Mouse (Mus musculus) heart, adult 2 months (tissue): ENCODE data around the gene Dnajc7. TPM values are rescaled to one million over a fixed set of nuclear protein-coding genes. Genes with fewer than 3 reads are reported as not detected.

Experiments used
- DNase-seq, 2 experiments: peaks; one replicate each; pipeline ENCODE4 v3.0.0; 2021
- H3K27ac ChIP-seq: fragments of 200-600 bp; 2 replicates; pipeline ENCODE4 v1.8.1; 2022
- H3K27me3 ChIP-seq: fragments of 200-500 bp; 2 replicates; pipeline ENCODE4 v1.6.1; 2012; ENCODE audit warnings: mild to moderate bottlenecking, low read length, inconsistent platforms, mixed read lengths; ENCODE audit not compliant: control insufficient read depth, insufficient read depth
- H3K36me3 ChIP-seq: fragments of 200-500 bp; 2 replicates; pipeline ENCODE4 v1.6.1; 2012; ENCODE audit warnings: low read length, inconsistent platforms; ENCODE audit not compliant: control insufficient read depth, insufficient read depth
- H3K4me1 ChIP-seq: fragments of 200-500 bp; 2 replicates; pipeline ENCODE4 v1.6.1; 2011; ENCODE audit warnings: low read length; ENCODE audit not compliant: control insufficient read depth, insufficient read depth
- H3K4me3 ChIP-seq: fragments of 200-600 bp; 2 replicates; pipeline ENCODE4 v1.8.1; 2022
- H3K79me2 ChIP-seq: fragments of 200-500 bp; replicated peaks from 2 replicates; pipeline ENCODE4 v1.6.1; 2012; ENCODE audit warnings: mild to moderate bottlenecking, inconsistent platforms, low read length, moderate library complexity, mixed read lengths; ENCODE audit not compliant: control insufficient read depth, insufficient read depth
- H3K9ac ChIP-seq: fragments of 200-500 bp; 2 replicates; pipeline ENCODE4 v1.6.1; 2012; ENCODE audit warnings: low read depth, mild to moderate bottlenecking, control low read depth, inconsistent platforms, low read length, mixed read lengths
- CTCF ChIP-seq: fragments of 200-600 bp; IDR thresholded peaks from 2 replicates; pipeline ENCODE4 v1.8.1; 2022; ENCODE audit warnings: antibody characterized with exemption, mild to moderate bottlenecking, moderate library complexity
- EP300 ChIP-seq: fragments of 200-500 bp; IDR thresholded peaks from 2 replicates; pipeline ENCODE4 v1.6.1; 2011; ENCODE audit warnings: low read depth, low read length, control low read depth; ENCODE audit not compliant: insufficient read depth
- POLR2A ChIP-seq: fragments of 200-500 bp; IDR thresholded peaks from 2 replicates; pipeline ENCODE4 v1.6.1; 2011; ENCODE audit warnings: mild to moderate bottlenecking, low read depth, low read length, control low read depth; ENCODE audit not compliant: insufficient read depth
- WGBS: fragments of 180-500 bp; shearing (Covaris S2); methylation state at CpG from one replicate; pipeline ENCODE4 v1.1.7; 2018; 5-methylcytosine and 5-hydroxymethylcytosine counted together
- intact Hi-C: fragments of 180-260 bp; cut with DNase I; formaldehyde crosslinking; loops from one replicate; pipeline ENCODE4 v1.15.1; 2025
- polyA plus RNA-seq: library from polyadenylated mRNA; depleted of rRNA; stranded (reverse); fragments of >200 nt; gene quantifications from 2 replicates; pipeline ENCODE4 v1.2.3, GENCODE M21; 2012
- total RNA-seq, 2 experiments: library from RNA; stranded (reverse); gene quantifications; 2 replicates each; pipeline ENCODE4 v1.2.3; 2021

The Dnajc7 gene
- total and polyA plus RNA-seq, 3 experiments = 46.1 to 121 (median 107) TPM

DNA sequence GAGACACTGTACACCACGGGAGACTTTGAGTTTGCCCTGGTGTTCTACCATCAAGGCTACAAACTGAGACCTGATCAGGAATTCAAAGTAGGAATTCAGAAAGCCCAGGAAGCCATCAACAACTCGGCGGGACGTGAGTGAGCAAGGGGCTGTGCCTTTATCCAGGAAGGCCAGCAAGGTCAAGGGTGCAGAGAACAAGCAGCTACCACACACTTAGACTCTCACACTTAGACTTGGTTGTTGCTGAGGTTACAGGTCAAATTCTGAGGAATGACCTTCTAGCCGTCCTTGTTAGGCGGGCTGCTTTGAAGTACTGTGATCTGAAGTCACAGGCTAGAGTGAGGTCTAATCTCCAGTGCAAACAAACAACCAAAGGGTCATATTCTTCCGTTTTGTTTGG lies 60.5 kb downstream of the Dnajc7 start:
- H3K27me3 ChIP-seq = no peaks in the 10 kb centered on the region
- intact Hi-C loops = loop anchor here (5.0 kb wide), 2 partner anchors 47 to 197 kb away; no protein-coding TSS in a partner anchor
- H3K4me1 ChIP-seq = no peaks in the 10 kb centered on the region; the same call in 1 of the 2 replicates
- no peaks in the 10 kb centered on the region for H3K79me2 ChIP-seq
- WGBS = 58% methylated on average over 7 of the region's 7 CpGs
- DNase-seq = no peak
- TF ChIP-seq CTCF (no peak), POLR2A (no peak), EP300 (no peak)
- H3K36me3 ChIP-seq = no peaks in the 10 kb centered on the region
- H3K4me3 ChIP-seq = no peak overlapping the region
- H3K9ac ChIP-seq = no peak overlapping the region
- H3K27ac ChIP-seq = no peak overlapping the region

DNA sequence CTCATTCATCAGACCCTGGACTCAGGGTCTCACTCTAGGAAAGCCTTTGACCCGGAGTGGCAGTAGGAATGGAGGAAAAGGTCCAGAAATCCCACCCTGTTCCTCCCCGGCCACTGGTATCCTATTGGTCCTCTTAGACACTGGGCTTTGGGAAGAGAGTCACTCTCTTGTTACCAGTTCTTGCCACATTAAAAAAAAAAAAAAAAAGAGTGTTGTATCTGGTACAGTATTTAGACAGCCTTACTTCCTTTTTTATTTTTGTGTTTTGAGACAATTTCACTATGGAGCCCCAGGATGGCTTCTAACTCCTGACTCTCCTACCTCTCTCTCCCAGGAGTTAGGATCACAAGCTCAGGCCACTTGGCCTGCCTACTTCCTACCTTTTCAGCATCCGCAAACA lies 62.4 kb downstream of the Dnajc7 start:
- Histone ChIP-seq H3K4me3 (no peak overlapping the region), H3K27me3 (no peaks in the 10 kb centered on the region), H3K9ac (no peak overlapping the region), H3K27ac (no peak overlapping the region), H3K4me1 (no peaks in the 10 kb centered on the region; the same call in 1 of the 2 replicates), H3K79me2 (no peaks in the 10 kb centered on the region), H3K36me3 (no peaks in the 10 kb centered on the region)
- intact Hi-C loops = loop anchor here (5.0 kb wide), 2 partner anchors 45 to 195 kb away; no protein-coding TSS in a partner anchor
- TF ChIP-seq EP300 = no peak
- TF ChIP-seq POLR2A = no peak
- TF ChIP-seq CTCF = no peak
- 77% methylated on average over 3 of the region's 3 CpGs for WGBS
- no peak for DNase-seq

DNA sequence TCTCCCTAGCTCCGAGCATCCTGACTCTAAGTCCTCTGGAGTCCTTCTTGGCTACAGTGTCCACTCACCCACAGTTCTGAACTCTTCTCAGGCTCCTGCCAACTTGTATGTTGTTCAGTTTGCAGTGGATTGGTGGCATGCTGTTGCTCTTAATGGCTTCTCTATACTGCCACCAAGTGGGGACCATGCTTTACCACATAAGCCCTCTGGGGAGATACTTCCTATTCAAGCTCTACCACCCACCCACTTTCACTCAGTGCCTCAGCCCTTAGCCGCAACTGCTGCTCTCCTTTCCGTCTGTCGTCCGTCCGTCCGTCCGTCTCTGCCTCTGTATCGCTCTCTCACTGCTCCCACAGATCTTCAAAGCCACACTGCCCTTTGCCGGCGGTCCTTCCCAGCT lies 64.4 kb downstream of the Dnajc7 start:
- Histone ChIP-seq H3K9ac (peak overlapping the region; percentile 44; the same call in 1 of the 2 replicates), H3K27ac (no peak overlapping the region), H3K27me3 (no peaks in the 10 kb centered on the region), H3K79me2 (no peaks in the 10 kb centered on the region), H3K4me1 (no peaks in the 10 kb centered on the region; the same call in 1 of the 2 replicates), H3K36me3 (no peaks in the 10 kb centered on the region), H3K4me3 (no peak overlapping the region)
- intact Hi-C loops = loop anchor here (2.0 to 5.0 kb wide), 4 partner anchors 43 to 193 kb away; no protein-coding TSS in a partner anchor
- WGBS = 12% methylated on average over 11 of the region's 11 CpGs
- no peak for TF ChIP-seq POLR2A
- peak; percentile 78 for TF ChIP-seq CTCF
- peak in 1 of 2 experiments; percentile 61 for DNase-seq

DNA sequence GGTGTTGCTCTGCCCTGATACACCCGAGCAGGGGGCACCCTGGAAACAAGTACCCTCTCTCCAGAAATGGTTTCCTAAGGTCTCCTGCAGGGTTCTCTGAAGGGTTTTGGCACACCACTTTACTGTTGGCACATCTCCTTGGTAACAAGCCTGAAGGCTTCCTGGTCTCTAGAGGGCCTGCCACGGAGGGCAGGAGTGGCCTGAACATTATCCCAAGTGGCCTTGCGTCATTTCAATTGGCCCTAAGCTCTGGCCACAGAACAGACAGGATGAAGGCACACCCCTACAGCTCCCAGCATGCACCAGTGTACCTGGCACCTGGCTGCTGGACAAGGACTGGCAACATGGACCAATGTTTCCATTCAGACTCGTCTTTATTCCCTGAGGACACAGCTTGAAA lies 67.1 kb downstream of the Dnajc7 start:
- Histone ChIP-seq H3K36me3 (no peaks in the 10 kb centered on the region), H3K27me3 (no peaks in the 10 kb centered on the region), H3K4me3 (no peak overlapping the region), H3K9ac (no peak overlapping the region), H3K4me1 (no peaks in the 10 kb centered on the region; the same call in 1 of the 2 replicates), H3K27ac (no peak overlapping the region), H3K79me2 (no peaks in the 10 kb centered on the region)
- DNase-seq = no peak
- TF ChIP-seq EP300 = no peak
- no peak for TF ChIP-seq POLR2A
- TF ChIP-seq CTCF = no peak
- intact Hi-C loops = no loop called here
- WGBS = 68% methylated on average over 4 of the region's 4 CpGs

DNA sequence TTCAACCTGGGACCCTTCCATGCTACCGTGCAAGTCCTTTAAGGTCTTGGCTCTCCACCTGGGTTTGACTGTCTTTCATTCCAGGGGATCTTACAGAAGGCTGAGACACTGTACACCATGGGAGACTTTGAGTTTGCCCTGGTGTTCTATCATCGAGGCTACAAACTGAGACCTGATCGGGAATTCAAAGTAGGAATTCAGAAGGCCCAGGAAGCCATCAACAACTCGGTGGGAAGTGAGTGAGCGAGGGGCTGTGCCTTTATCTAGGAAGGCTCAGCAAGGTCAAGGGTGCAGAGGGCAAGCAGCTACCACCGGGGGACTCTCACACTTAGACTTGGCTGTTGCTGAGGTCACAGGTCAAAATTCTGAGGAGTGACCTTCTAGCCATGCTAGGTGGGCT lies 69.9 kb downstream of the Dnajc7 start:
- intact Hi-C loops = no loop called here
- Histone ChIP-seq H3K4me3 (no peak overlapping the region), H3K27ac (no peak overlapping the region), H3K4me1 (peaks cover 3% of the 10 kb centered on the region), H3K79me2 (no peaks in the 10 kb centered on the region), H3K27me3 (no peaks in the 10 kb centered on the region), H3K36me3 (no peaks in the 10 kb centered on the region), H3K9ac (no peak overlapping the region)
- no peak for DNase-seq
- TF ChIP-seq CTCF (no peak), POLR2A (no peak), EP300 (no peak)
- 64% methylated on average over 6 of the region's 6 CpGs for WGBS

DNA sequence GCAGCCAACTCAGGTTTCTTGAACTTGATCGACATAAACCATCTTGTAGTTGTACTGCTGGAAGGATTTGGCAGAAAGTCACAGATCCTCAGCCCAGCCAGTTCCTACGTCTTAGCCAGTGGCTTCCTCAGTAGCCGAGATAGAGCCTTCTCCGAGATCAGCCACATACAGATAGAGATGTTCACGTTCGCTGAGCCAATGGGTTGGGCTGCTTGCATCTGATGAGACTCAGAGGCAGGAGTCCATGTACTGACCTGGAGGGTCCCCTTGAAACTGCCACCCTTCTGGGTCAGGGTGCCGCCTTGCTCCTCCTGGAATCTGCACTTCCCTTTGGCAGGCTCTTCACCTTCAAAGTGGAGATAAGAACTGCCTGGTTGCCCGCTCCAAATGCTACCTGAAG lies 70.5 kb downstream of the Dnajc7 start:
- Histone ChIP-seq H3K27ac (no peak overlapping the region), H3K36me3 (no peaks in the 10 kb centered on the region), H3K4me3 (no peak overlapping the region), H3K79me2 (no peaks in the 10 kb centered on the region), H3K9ac (no peak overlapping the region), H3K4me1 (peaks cover 3% of the 10 kb centered on the region), H3K27me3 (no peaks in the 10 kb centered on the region)
- no peak for DNase-seq
- TF ChIP-seq CTCF = no peak
- TF ChIP-seq POLR2A = no peak
- intact Hi-C loops = no loop called here
- WGBS = 74% methylated on average over 8 of the region's 8 CpGs
